Mouse (Mus musculus): ENCODE measurements around the gene Olfr643. TPM values are rescaled to one million over a fixed set of nuclear protein-coding genes. Genes with fewer than 3 reads are reported as not detected.

Gene Olfr643
- not detected in 2 replicates for polyA plus RNA-seq (2015; fragmentation: Nextera tagmentation; extraction: Ambion mirVana)

GRCm38 (mm10) chr7:104137305-104137704, at the start of gene Olfr643:
Gene Olfr643 (minus strand): TSS chr7:104137405.
- H3K36me3 ChIP-seq = no peaks in the 10 kb centered on the region
- no peaks in the 10 kb centered on the region for H3K4me1 ChIP-seq (replicated peaks)
- H3K27ac ChIP-seq = no peak within 1 kb of the TSS
- no peak for ATAC-seq
- no peaks in the 10 kb centered on the region for H3K9me3 ChIP-seq
- H3K4me3 ChIP-seq (replicated peaks) = no peak within 1 kb of the TSS
- WGBS = 92% methylated on average over 5 of the region's 5 CpGs
- H3K27me3 ChIP-seq = no peaks in the 10 kb centered on the region
- no peak within 1 kb of the TSS for H3K9ac ChIP-seq (replicated peaks)
- no peak within 1 kb of the TSS for H3K4me2 ChIP-seq (replicated peaks)

GRCm38 (mm10) chr7:104183292-104183691, 46.1 kb upstream of the Olfr643 start, which contains the start of gene Olfr648:
Gene Olfr648 (minus strand): TSS chr7:104183392.
- H3K9ac ChIP-seq (replicated peaks) = no peak within 1 kb of the TSS
- H3K27ac ChIP-seq = no peak within 1 kb of the TSS
- no peaks in the 10 kb centered on the region for H3K4me1 ChIP-seq (replicated peaks)
- 96% methylated on average over 2 of the region's 2 CpGs for WGBS
- no peak for ATAC-seq
- H3K36me3 ChIP-seq = no peaks in the 10 kb centered on the region
- no peaks in the 10 kb centered on the region for H3K27me3 ChIP-seq
- no peaks in the 10 kb centered on the region for H3K9me3 ChIP-seq
- H3K4me2 ChIP-seq (replicated peaks) = no peak within 1 kb of the TSS
- no peak within 1 kb of the TSS for H3K4me3 ChIP-seq (replicated peaks)

- Histone ChIP-seq H3K36me3 (no peaks in the 10 kb centered on the region), H3K4me3 (replicated peaks) (no peak overlapping the region)
- no peak for ATAC-seq
These were observed 41.9 kb upstream of the Olfr643 start for GRCm38 (mm10) chr7:104179074-104179473.

GRCm38 (mm10) chr7:104178422-104179054, 41.3 kb upstream of the Olfr643 start:
- Histone ChIP-seq H3K4me1 (replicated peaks) (no peaks in the 10 kb centered on the region), H3K9ac (replicated peaks) (no peak overlapping the region), H3K27me3 (no peaks in the 10 kb centered on the region), H3K4me3 (replicated peaks) (no peak overlapping the region), H3K9me3 (no peaks in the 10 kb centered on the region), H3K36me3 (no peaks in the 10 kb centered on the region), H3K4me2 (replicated peaks) (no peak overlapping the region), H3K27ac (no peak overlapping the region)
- WGBS = 65% methylated on average over 5 of the region's 5 CpGs
- no peak for ATAC-seq

More at GRCm38 (mm10) chr7:104179074-104179473, 41.9 kb upstream of the Olfr643 start:
- H3K4me1 ChIP-seq (replicated peaks) = no peaks in the 10 kb centered on the region
- H3K4me2 ChIP-seq (replicated peaks) = no peak overlapping the region
- 65% methylated on average over 1 of the region's 1 CpGs for WGBS
- no peak overlapping the region for H3K27ac ChIP-seq
- H3K27me3 ChIP-seq = no peaks in the 10 kb centered on the region
- no peak overlapping the region for H3K9ac ChIP-seq (replicated peaks)
- H3K9me3 ChIP-seq = no peaks in the 10 kb centered on the region

GRCm38 (mm10) chr7:104175085-104175484, 37.9 kb upstream of the Olfr643 start:
- Histone ChIP-seq H3K27me3 (no peaks in the 10 kb centered on the region), H3K4me1 (replicated peaks) (no peaks in the 10 kb centered on the region), H3K4me2 (replicated peaks) (no peak overlapping the region), H3K9ac (replicated peaks) (no peak overlapping the region), H3K9me3 (no peaks in the 10 kb centered on the region), H3K36me3 (no peaks in the 10 kb centered on the region), H3K27ac (no peak overlapping the region), H3K4me3 (replicated peaks) (no peak overlapping the region)
- no peak for ATAC-seq
- WGBS = 12% methylated on average over 1 of the region's 1 CpGs

- H3K36me3 ChIP-seq = no peaks in the 10 kb centered on the region
- H3K9me3 ChIP-seq = no peaks in the 10 kb centered on the region
- H3K4me1 ChIP-seq (replicated peaks) = no peaks in the 10 kb centered on the region
- H3K27ac ChIP-seq = no peak overlapping the region
- no peak for ATAC-seq
- WGBS = 86% methylated on average over 6 of the region's 6 CpGs
- H3K4me3 ChIP-seq (replicated peaks) = no peak overlapping the region
- no peak overlapping the region for H3K9ac ChIP-seq (replicated peaks)
- no peaks in the 10 kb centered on the region for H3K27me3 ChIP-seq
- H3K4me2 ChIP-seq (replicated peaks) = no peak overlapping the region
These were observed 32.5 kb upstream of the Olfr643 start for GRCm38 (mm10) chr7:104169634-104170204.

GRCm38 (mm10) chr7:104167105-104167504, 29.9 kb upstream of the Olfr643 start:
- H3K9me3 ChIP-seq = no peaks in the 10 kb centered on the region
- ATAC-seq = no peak
- no peaks in the 10 kb centered on the region for H3K4me1 ChIP-seq (replicated peaks)
- H3K27me3 ChIP-seq = no peaks in the 10 kb centered on the region
- no peak overlapping the region for H3K27ac ChIP-seq
- H3K36me3 ChIP-seq = no peaks in the 10 kb centered on the region
- WGBS = 89% methylated on average over 6 of the region's 6 CpGs
- H3K4me2 ChIP-seq (replicated peaks) = no peak overlapping the region
- no peak overlapping the region for H3K9ac ChIP-seq (replicated peaks)
- no peak overlapping the region for H3K4me3 ChIP-seq (replicated peaks)

GRCm38 (mm10) chr7:104150456-104150855, 13.3 kb upstream of the Olfr643 start, which contains the start of gene Ubqlnl:
Gene Ubqlnl (minus strand): TSS chr7:104150556.
- Histone ChIP-seq H3K27ac (no peak within 1 kb of the TSS), H3K36me3 (no peaks in the 10 kb centered on the region), H3K9me3 (no peaks in the 10 kb centered on the region), H3K4me2 (replicated peaks) (no peak within 1 kb of the TSS), H3K4me3 (replicated peaks) (no peak within 1 kb of the TSS), H3K27me3 (no peaks in the 10 kb centered on the region), H3K9ac (replicated peaks) (no peak within 1 kb of the TSS), H3K4me1 (replicated peaks) (no peaks in the 10 kb centered on the region)
- no peak for ATAC-seq
- WGBS = 79% methylated on average over 2 of the region's 2 CpGs

GRCm38 (mm10) chr7:104143179-104143578, 6.0 kb upstream of the Olfr643 start, which contains the start of gene Ubqln3:
Gene Ubqln3 (minus strand): TSS chr7:104143279.
- H3K4me1 ChIP-seq (replicated peaks) = no peaks in the 10 kb centered on the region
- H3K4me2 ChIP-seq (replicated peaks) = no peak within 1 kb of the TSS
- no peaks in the 10 kb centered on the region for H3K27me3 ChIP-seq
- 71% methylated on average over 3 of the region's 3 CpGs for WGBS
- no peaks in the 10 kb centered on the region for H3K36me3 ChIP-seq
- no peak within 1 kb of the TSS for H3K4me3 ChIP-seq (replicated peaks)
- H3K9ac ChIP-seq (replicated peaks) = no peak within 1 kb of the TSS
- no peak for ATAC-seq
- no peak within 1 kb of the TSS for H3K27ac ChIP-seq
- no peaks in the 10 kb centered on the region for H3K9me3 ChIP-seq

GRCm38 (mm10) chr7:104129726-104130125, 7.5 kb downstream of the Olfr643 start, which contains the start of gene Ubqln5:
Gene Ubqln5 (minus strand): TSS chr7:104129826.
- Histone ChIP-seq H3K4me2 (replicated peaks) (no peak within 1 kb of the TSS), H3K9me3 (no peaks in the 10 kb centered on the region), H3K27me3 (no peaks in the 10 kb centered on the region), H3K4me1 (replicated peaks) (no peaks in the 10 kb centered on the region), H3K36me3 (no peaks in the 10 kb centered on the region), H3K27ac (no peak within 1 kb of the TSS), H3K4me3 (replicated peaks) (no peak within 1 kb of the TSS), H3K9ac (replicated peaks) (no peak within 1 kb of the TSS)
- WGBS = 96% methylated on average over 5 of the region's 5 CpGs
- no peak for ATAC-seq

- Histone ChIP-seq H3K9ac (replicated peaks) (no peak within 1 kb of the TSS), H3K4me2 (replicated peaks) (no peak within 1 kb of the TSS), H3K4me3 (replicated peaks) (no peak within 1 kb of the TSS), H3K36me3 (no peaks in the 10 kb centered on the region), H3K27me3 (no peaks in the 10 kb centered on the region), H3K9me3 (no peaks in the 10 kb centered on the region), H3K4me1 (replicated peaks) (no peaks in the 10 kb centered on the region), H3K27ac (no peak within 1 kb of the TSS)
- ATAC-seq = no peak
These were observed 32.5 kb downstream of the Olfr643 start, which contains the start of gene Olfr646 for GRCm38 (mm10) chr7:104104757-104104972. Gene Olfr646 (plus strand): TSS chr7:104104873.

- H3K9ac ChIP-seq (replicated peaks) = no peak overlapping the region
- no peak for ATAC-seq
- no peaks in the 10 kb centered on the region for H3K36me3 ChIP-seq
- WGBS = 65% methylated on average over 4 of the region's 4 CpGs
- no peak overlapping the region for H3K4me2 ChIP-seq (replicated peaks)
- no peaks in the 10 kb centered on the region for H3K4me1 ChIP-seq (replicated peaks)
- H3K27ac ChIP-seq = no peak overlapping the region
- H3K4me3 ChIP-seq (replicated peaks) = no peak overlapping the region
- no peaks in the 10 kb centered on the region for H3K27me3 ChIP-seq
- no peaks in the 10 kb centered on the region for H3K9me3 ChIP-seq
These were observed 33.1 kb downstream of the Olfr643 start for GRCm38 (mm10) chr7:104103913-104104756.
